Mouse (Mus musculus) retina, postnatal 1 day (tissue): ENCODE measurements around the gene Olfr462.

Experiments used
- DNase-seq: peaks from one replicate; pipeline ENCODE4 v3.0.0-alpha.2; 2012

The Olfr462 gene

DNA sequence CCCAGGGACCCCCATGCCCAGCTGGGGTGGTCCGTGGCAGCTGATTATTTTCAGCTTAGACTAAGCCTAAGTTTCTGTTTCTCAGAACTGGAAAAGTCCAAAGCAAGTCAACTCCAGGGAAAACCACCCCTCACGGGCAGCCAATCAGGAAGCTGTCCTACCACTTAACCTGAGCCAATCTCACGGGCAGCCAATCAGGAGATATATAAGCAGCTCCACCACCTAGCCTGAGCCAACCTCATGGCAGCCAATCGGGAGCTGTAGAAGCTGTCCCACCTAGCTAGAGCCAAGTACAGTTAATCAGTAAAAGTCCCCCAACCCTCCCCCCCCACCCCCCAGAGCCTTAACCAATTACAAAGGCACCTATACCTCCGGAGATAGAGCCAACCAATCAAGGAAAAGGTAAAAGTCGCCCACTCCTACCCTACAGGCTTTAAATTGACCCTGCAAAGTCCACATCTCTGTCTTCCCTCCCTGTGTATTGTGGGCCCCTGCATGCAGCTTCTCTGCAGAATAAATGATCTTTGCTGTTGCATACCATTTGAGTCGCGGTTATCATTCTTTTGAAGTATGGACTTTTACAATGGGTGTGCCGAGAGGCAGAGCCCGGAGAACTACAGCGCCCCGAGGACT, 45.0 kb downstream of the Olfr462 start:
- DNase-seq = no peak

DNA sequence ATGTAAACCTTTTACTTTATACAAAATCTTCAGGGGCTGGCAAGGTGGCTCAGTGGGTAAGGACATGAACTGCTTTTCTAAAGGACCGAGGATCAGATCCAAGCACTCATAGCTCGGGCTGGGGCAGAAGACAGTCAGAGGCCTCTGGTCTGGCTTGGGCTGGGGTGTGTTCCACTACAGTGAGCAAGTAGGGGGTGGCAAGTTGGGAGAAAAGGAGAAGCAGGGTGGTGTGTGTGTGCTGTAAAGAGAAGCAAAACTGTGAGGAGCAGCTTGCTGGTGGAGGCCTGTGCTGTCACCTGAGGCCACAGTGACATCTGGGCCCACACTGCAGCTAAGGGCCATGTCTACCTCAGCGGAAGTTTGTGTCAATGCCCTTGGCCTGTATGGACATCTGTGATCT, 50.6 kb downstream of the Olfr462 start:
- DNase-seq = no peak

- DNase-seq = no peak
Measured at GRCm38 (mm10) chr11:87840676-87841075, 51.4 kb downstream of the Olfr462 start.
